Mouse (Mus musculus) 416B (cell line): ENCODE measurements around the gene Olfr157.

Experiments
- DNase-seq: peaks from one replicate; pipeline ENCODE4 v3.0.0; 2011; ENCODE audit warnings: low read depth

Gene Olfr157

GRCm38 (mm10) chr4:43840101-43840500 lies at the start of gene Olfr157:
Gene Olfr157, minus strand, starts transcription at chr4:43840201.
- no peak for DNase-seq

- no peak for DNase-seq
Measured at GRCm38 (mm10) chr4:43884196-43884595, 44.2 kb upstream of the Olfr157 start.

- no peak for DNase-seq
Measured at GRCm38 (mm10) chr4:43879566-43879965, 39.6 kb upstream of the Olfr157 start.

- DNase-seq, result no peak
Measured at GRCm38 (mm10) chr4:43878121-43878776, 38.2 kb upstream of the Olfr157 start.

GRCm38 (mm10) chr4:43877230-43877629 lies 37.2 kb upstream of the Olfr157 start:
- DNase-seq, result no peak

- DNase-seq, result no peak
Measured at GRCm38 (mm10) chr4:43875919-43876411, 36.0 kb upstream of the Olfr157 start.

GRCm38 (mm10) chr4:43875160-43875918 lies 35.3 kb upstream of the Olfr157 start, which contains the start of gene Reck:
Gene Reck, plus strand, starts transcription at chr4:43875530.
- no peak for DNase-seq

GRCm38 (mm10) chr4:43874501-43874900 lies 34.5 kb upstream of the Olfr157 start:
- DNase-seq, result no peak

GRCm38 (mm10) chr4:43869821-43870220 lies 29.8 kb upstream of the Olfr157 start:
- no peak for DNase-seq

GRCm38 (mm10) chr4:43863298-43863697 lies 23.3 kb upstream of the Olfr157 start:
- peak; percentile 21 for DNase-seq

GRCm38 (mm10) chr4:43860744-43861519 lies 20.9 kb upstream of the Olfr157 start:
- peak; percentile 58 for DNase-seq

- DNase-seq, result no peak
Measured at GRCm38 (mm10) chr4:43859886-43860285, 19.9 kb upstream of the Olfr157 start.

- DNase-seq, result no peak
Measured at GRCm38 (mm10) chr4:43854101-43854500, 14.1 kb upstream of the Olfr157 start.

- DNase-seq, result no peak
Measured at GRCm38 (mm10) chr4:43851265-43851664, 11.3 kb upstream of the Olfr157 start, which contains the start of gene Olfr155. Gene Olfr155, plus strand, starts transcription at chr4:43851565.

GRCm38 (mm10) chr4:43838326-43838725 lies 1.7 kb downstream of the Olfr157 start:
- DNase-seq, result no peak

- no peak for DNase-seq
Measured at GRCm38 (mm10) chr4:43834749-43835148, 5.3 kb downstream of the Olfr157 start.

- no peak for DNase-seq
Measured at GRCm38 (mm10) chr4:43833752-43834151, 6.2 kb downstream of the Olfr157 start.

- peak; percentile 18 for DNase-seq
Measured at GRCm38 (mm10) chr4:43832031-43832430, 8.0 kb downstream of the Olfr157 start.

GRCm38 (mm10) chr4:43828806-43829205 lies 11.2 kb downstream of the Olfr157 start:
- no peak for DNase-seq

GRCm38 (mm10) chr4:43823845-43824337 lies 16.1 kb downstream of the Olfr157 start, which contains the start of gene Olfr156:
Gene Olfr156, minus strand, starts transcription at chr4:43823895.
- DNase-seq, result peak; percentile 29

- DNase-seq, result no peak
Measured at GRCm38 (mm10) chr4:43822896-43823550, 17.0 kb downstream of the Olfr157 start.

GRCm38 (mm10) chr4:43798936-43799335 lies 41.1 kb downstream of the Olfr157 start:
- DNase-seq, result no peak
